Mouse (Mus musculus) bone marrow, adult 2 months (tissue): ENCODE results near the gene Lats2.

Experiments used
- CTCF ChIP-seq: fragments of 200-500 bp; IDR thresholded peaks from 2 replicates; pipeline ENCODE4 v1.5.1; 2011; ENCODE audit warnings: low read length, control low read depth; ENCODE audit not compliant: control insufficient read depth, insufficient read depth
- POLR2A ChIP-seq: fragments of 200-500 bp; IDR thresholded peaks from 2 replicates; pipeline ENCODE4 v1.6.1; 2011; ENCODE audit warnings: low read depth, mild to moderate bottlenecking, control low read depth, low read length, borderline replicate concordance; ENCODE audit not compliant: control insufficient read depth

DNA sequence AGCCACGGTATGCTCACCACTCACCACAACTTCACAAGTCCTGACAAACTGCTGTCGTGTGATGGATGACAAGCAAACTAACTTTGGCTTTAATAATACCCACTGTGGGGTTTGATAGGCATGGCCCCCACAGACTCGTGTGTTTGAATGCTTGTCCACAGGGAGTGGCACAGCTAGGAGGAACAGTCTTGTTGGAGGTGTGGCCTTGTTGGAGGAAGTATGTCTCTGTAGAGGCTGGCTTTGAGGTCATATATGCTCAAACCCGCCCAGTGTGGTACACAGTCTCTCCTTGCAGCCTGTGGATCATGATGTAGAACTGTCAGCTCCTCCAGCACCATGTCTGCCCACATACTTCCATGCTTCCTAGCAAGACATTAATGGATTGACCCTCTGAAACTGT, 39.9 kb downstream of the Lats2 start:
- TF ChIP-seq CTCF (no peak), POLR2A (no peak)
